Mouse (Mus musculus) megakaryocyte, adult 5-6 weeks (primary cell): ENCODE results near the gene Mri1. TPM values are rescaled to one million over a fixed set of nuclear protein-coding genes. Genes with fewer than 3 reads are reported as not detected.

Source experiments
- ATAC-seq: 2 replicates; pipeline ENCODE4 v1.8.0; 2016; ENCODE audit warnings: mild to moderate bottlenecking, inconsistent platforms; ENCODE audit not compliant: poor library complexity, severe bottlenecking
- total RNA-seq, 2 experiments: library from RNA; stranded (forward) in 1 of 2; stranded (reverse) in 1 of 2; fragments of 153-499, 151-499 nt in 1 of 2; fragments of 221-1000, 200-1000 nt in 1 of 2; gene quantifications; 2 replicates each; pipeline versions ENCODE4 v1.2.3 to v1.2.4; 2015 to 2017

Gene Mri1
- total RNA-seq, 2 experiments from 2014 or later, result 4.0 to 11.6 TPM

GRCm38 (mm10) chr8:84237542-84238229 lies 19.4 kb downstream of the Mri1 start:
- ATAC-seq, result peak; percentile 29

- peak; percentile 90 for ATAC-seq
These were observed 20.1 kb downstream of the Mri1 start, which contains the start of gene Zswim4 for GRCm38 (mm10) chr8:84236998-84237473. TSS of gene Zswim4 (minus strand) at chr8:84237055.

GRCm38 (mm10) chr8:84236410-84236997 lies 20.6 kb downstream of the Mri1 start:
- no peak for ATAC-seq

GRCm38 (mm10) chr8:84235746-84236409 lies 21.2 kb downstream of the Mri1 start:
- ATAC-seq, result no peak

GRCm38 (mm10) chr8:84233055-84233454 lies 24.1 kb downstream of the Mri1 start:
- peak; percentile 50 for ATAC-seq

- ATAC-seq, result no peak
These were observed 26.4 kb downstream of the Mri1 start for GRCm38 (mm10) chr8:84230735-84231134.

- ATAC-seq, result no peak
These were observed 33.6 kb downstream of the Mri1 start for GRCm38 (mm10) chr8:84223322-84224029.

GRCm38 (mm10) chr8:84222566-84223165 lies 34.5 kb downstream of the Mri1 start:
- ATAC-seq, result peak; percentile 80

GRCm38 (mm10) chr8:84220105-84220504 lies 37.0 kb downstream of the Mri1 start:
- peak; percentile 54 for ATAC-seq

GRCm38 (mm10) chr8:84218143-84218542 lies 39.0 kb downstream of the Mri1 start:
- peak; percentile 58 for ATAC-seq

GRCm38 (mm10) chr8:84217206-84217605 lies 39.9 kb downstream of the Mri1 start:
- ATAC-seq, result no peak

GRCm38 (mm10) chr8:84213277-84213676 lies 43.8 kb downstream of the Mri1 start:
- ATAC-seq, result no peak

GRCm38 (mm10) chr8:84211881-84212563 lies 45.1 kb downstream of the Mri1 start:
- ATAC-seq, result no peak

GRCm38 (mm10) chr8:84211202-84211601 lies 45.9 kb downstream of the Mri1 start:
- no peak for ATAC-seq

- ATAC-seq, result peak; percentile 61
These were observed 46.8 kb downstream of the Mri1 start for GRCm38 (mm10) chr8:84210167-84210791.

GRCm38 (mm10) chr8:84208381-84209380 lies 48.4 kb downstream of the Mri1 start:
- ATAC-seq, result no peak

- ATAC-seq, result peak; percentile 64
These were observed 49.3 kb downstream of the Mri1 start for GRCm38 (mm10) chr8:84207811-84208210.

GRCm38 (mm10) chr8:84206666-84207065 lies 50.5 kb downstream of the Mri1 start:
- ATAC-seq, result no peak
